Mouse (Mus musculus) forebrain, embryonic 11.5 days (tissue): ENCODE measurements at regions not wholly inside any gene's neighbourhood (a gene's known extent, or its start where the extent isn't known, plus 50 kb on each side); places are given as distances from the start of the nearest gene placed in this dataset.

Source experiments
- ATAC-seq: fragments of 200-750 bp; cut with Nextera tagmentation; replicated peaks from 2 replicates; pipeline ENCODE4 v1.8.0; 2017; ENCODE audit warnings: moderate TSS enrichment; ENCODE audit not compliant: low FRiP score
- DNase-seq: peaks from one replicate; pipeline ENCODE4 v3.0.0-alpha.2; 2017; ENCODE audit warnings: low spot score
- H3K27ac ChIP-seq: fragments of 300-500 bp; sonication (generic); 2 replicates; pipeline ENCODE4 v1.5.1; 2014; ENCODE audit warnings: low read depth, low read length
- H3K27me3 ChIP-seq: fragments of 300-500 bp; sonication (generic); 2 replicates; pipeline ENCODE4 v1.6.1; 2014; ENCODE audit warnings: mild to moderate bottlenecking, low read length, mixed read lengths; ENCODE audit not compliant: control insufficient read depth, insufficient read depth
- H3K36me3 ChIP-seq: fragments of 300-500 bp; sonication (generic); 2 replicates; pipeline ENCODE4 v1.6.1; 2014; ENCODE audit warnings: mild to moderate bottlenecking, low read length, moderate library complexity, mixed read lengths; ENCODE audit not compliant: control insufficient read depth, insufficient read depth
- H3K4me1 ChIP-seq: fragments of 300-500 bp; sonication (generic); replicated peaks from 2 replicates; pipeline ENCODE4 v1.6.1; 2014; ENCODE audit warnings: low read length, mixed read lengths; ENCODE audit not compliant: control insufficient read depth, insufficient read depth
- H3K4me2 ChIP-seq: fragments of 300-500 bp; sonication (generic); 2 replicates; pipeline ENCODE4 v1.6.1; 2014; ENCODE audit warnings: low read depth, mild to moderate bottlenecking, low read length, moderate library complexity, mixed read lengths; ENCODE audit not compliant: severe bottlenecking
- H3K4me3 ChIP-seq: fragments of 300-500 bp; sonication (generic); 2 replicates; pipeline ENCODE4 v1.5.1; 2014; ENCODE audit warnings: low read depth, low read length
- H3K9ac ChIP-seq: fragments of 300-500 bp; sonication (generic); 2 replicates; pipeline ENCODE4 v1.6.1; 2014; ENCODE audit warnings: low read length
- H3K9me3 ChIP-seq: fragments of 300-500 bp; sonication (generic); 2 replicates; pipeline ENCODE4 v1.6.1; 2016; ENCODE audit warnings: low read length, mixed read lengths; ENCODE audit not compliant: control insufficient read depth
- WGBS: fragments of 180-500 bp; shearing (Covaris S2); extraction: QIAGEN DNeasy Blood & Tissue Kit; methylation state at CpG from one replicate; pipeline ENCODE4 v1.1.7; 2014; 5-methylcytosine and 5-hydroxymethylcytosine counted together

GRCm38 (mm10) chr1:163563064-163563463 is 159.6 kb upstream of the Gorab start:
- ATAC-seq, result no peak
- WGBS, result 80% methylated on average over 2 of the region's 2 CpGs

DNA sequence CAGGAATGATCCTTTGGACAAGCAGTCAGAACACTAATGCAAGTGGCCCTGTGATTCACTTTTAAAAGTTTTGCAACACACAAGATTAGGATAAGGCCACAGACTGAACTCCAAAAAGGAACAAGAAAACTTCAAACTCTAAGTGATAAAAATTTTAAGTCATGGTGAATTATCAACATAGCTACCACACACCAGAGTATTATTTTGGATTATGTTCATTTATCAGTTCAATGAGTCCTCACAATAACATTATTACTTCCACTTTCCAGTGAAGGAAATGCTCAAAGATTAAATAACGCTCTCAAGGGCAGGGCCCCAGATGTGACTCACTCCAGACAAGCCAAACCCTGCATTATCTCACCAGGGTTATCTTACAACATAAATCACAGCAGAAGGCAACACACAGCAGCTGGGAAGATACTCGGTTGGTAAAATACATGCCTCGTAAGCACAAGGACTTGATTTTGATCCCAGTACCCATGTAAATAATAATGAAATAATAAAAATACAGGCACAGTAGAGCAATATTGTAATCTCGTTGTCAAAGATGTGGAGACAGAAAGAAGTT is 158.8 kb upstream of the Gorab start:
- 73% methylated on average over 4 of the region's 4 CpGs for WGBS
- Histone ChIP-seq H3K4me2 (no peak overlapping the region), H3K4me3 (no peak overlapping the region), H3K27me3 (no peaks in the 10 kb centered on the region), H3K9me3 (no peaks in the 10 kb centered on the region), H3K36me3 (no peaks in the 10 kb centered on the region), H3K27ac (no peak overlapping the region), H3K9ac (no peak overlapping the region), H3K4me1 (no peaks in the 10 kb centered on the region)
- DNase-seq (no peak), ATAC-seq (no peak)

More at GRCm38 (mm10) chr1:163563064-163563463, 159.6 kb upstream of the Gorab start:
- no peaks in the 10 kb centered on the region for H3K36me3 ChIP-seq
- no peaks in the 10 kb centered on the region for H3K27me3 ChIP-seq
- H3K4me2 ChIP-seq, result no peak overlapping the region
- H3K27ac ChIP-seq, result no peak overlapping the region
- no peak overlapping the region for H3K9ac ChIP-seq
- no peaks in the 10 kb centered on the region for H3K4me1 ChIP-seq
- H3K9me3 ChIP-seq, result no peaks in the 10 kb centered on the region
- H3K4me3 ChIP-seq, result no peak overlapping the region
- DNase-seq, result no peak

DNA sequence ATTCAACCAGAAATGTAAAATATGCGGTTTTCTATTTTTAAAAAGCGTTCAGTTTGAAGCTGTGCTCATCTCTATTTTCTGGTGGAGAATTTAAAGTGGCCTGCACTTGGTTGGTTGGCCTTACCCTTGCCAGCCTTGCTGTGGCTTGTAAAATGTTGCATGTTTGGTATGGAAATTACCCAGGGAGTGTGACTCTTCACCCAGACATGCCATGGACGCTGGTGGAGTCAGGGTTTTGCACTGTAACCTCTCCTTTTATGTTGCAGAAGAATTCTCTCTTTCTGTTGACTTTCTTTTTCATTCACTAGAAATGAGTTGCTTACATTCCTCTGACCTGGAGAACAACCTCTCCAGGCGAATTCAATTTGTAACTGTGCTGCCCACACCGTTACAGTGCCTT is 157.5 kb upstream of the Gorab start:
- Histone ChIP-seq H3K36me3 (no peaks in the 10 kb centered on the region), H3K4me3 (no peak overlapping the region), H3K9ac (no peak overlapping the region), H3K27ac (no peak overlapping the region), H3K27me3 (no peaks in the 10 kb centered on the region), H3K4me1 (no peaks in the 10 kb centered on the region), H3K4me2 (no peak overlapping the region), H3K9me3 (no peaks in the 10 kb centered on the region)
- DNase-seq, result no peak
- WGBS, result 70% methylated on average over 5 of the region's 5 CpGs
- no peak for ATAC-seq

DNA sequence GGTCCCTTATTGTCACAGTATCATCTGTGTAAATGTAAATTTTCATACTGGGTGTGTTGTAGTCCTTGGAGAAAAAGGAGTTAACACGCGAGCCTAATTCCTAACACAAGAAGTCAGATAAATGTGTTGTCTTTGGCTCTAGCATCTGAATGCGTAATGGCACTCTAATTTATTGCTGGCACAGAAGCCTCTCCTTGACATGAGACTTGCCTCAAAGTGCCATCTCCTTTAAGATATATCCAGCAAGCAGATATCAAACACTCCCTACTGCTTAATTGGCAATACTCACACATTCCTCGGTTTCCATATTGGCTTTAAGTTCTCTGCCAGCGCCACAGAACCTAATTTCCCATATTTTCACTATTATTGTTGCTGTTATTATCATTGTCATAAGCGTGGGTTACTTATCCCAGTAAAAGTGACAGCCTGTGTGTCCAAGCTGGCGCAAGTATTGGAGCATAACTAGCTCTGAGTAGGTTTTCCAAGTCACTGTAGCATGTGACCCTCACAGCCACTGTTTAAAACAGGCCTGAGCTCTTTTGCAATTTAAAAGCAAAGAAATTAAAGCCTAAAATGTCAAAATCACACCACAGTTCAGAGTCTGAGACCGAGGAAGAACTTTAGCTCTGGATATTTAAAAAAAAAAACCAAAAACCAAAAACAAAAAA is 156.9 kb upstream of the Gorab start:
- DNase-seq (no peak), ATAC-seq (no peak)
- Histone ChIP-seq H3K4me1 (no peaks in the 10 kb centered on the region), H3K27me3 (no peaks in the 10 kb centered on the region), H3K9me3 (no peaks in the 10 kb centered on the region), H3K4me2 (no peak overlapping the region), H3K9ac (no peak overlapping the region), H3K27ac (no peak overlapping the region), H3K4me3 (no peak overlapping the region), H3K36me3 (no peaks in the 10 kb centered on the region)
- 92% methylated on average over 8 of the region's 8 CpGs for WGBS

- Histone ChIP-seq H3K27me3 (no peaks in the 10 kb centered on the region), H3K9ac (no peak overlapping the region), H3K36me3 (no peaks in the 10 kb centered on the region), H3K4me3 (no peak overlapping the region), H3K9me3 (no peaks in the 10 kb centered on the region), H3K4me2 (no peak overlapping the region), H3K27ac (no peak overlapping the region), H3K4me1 (no peaks in the 10 kb centered on the region)
- WGBS, result 91% methylated on average over 7 of the region's 7 CpGs
- ATAC-seq (no peak), DNase-seq (no peak)
Measured at GRCm38 (mm10) chr1:163557875-163558274, 154.4 kb upstream of the Gorab start.

DNA sequence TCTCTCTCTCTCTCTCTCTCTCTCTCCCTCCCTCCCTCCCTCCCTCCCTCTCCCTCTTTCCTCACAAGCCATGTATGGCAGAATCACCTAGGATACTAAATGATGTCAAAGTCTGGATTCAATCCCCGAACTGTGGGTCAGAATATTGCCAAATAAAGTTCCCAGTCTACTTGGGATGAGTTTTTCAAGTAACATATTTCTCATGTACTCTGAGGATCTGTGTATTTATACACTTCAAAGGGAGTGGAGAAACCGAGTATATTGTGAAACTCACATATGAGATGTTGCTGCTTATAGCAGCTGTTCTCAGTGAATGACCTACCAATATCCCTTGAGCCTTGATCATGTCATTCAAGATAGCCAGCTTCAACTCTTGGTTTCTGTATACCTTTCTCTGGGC is 151.7 kb upstream of the Gorab start:
- H3K9ac ChIP-seq, result no peak overlapping the region
- H3K4me3 ChIP-seq, result no peak overlapping the region
- H3K4me2 ChIP-seq, result no peak overlapping the region
- DNase-seq, result no peak
- H3K27ac ChIP-seq, result no peak overlapping the region
- H3K36me3 ChIP-seq, result no peaks in the 10 kb centered on the region
- WGBS, result 91% methylated on average over 2 of the region's 2 CpGs
- H3K9me3 ChIP-seq, result no peaks in the 10 kb centered on the region
- no peak for ATAC-seq
- no peaks in the 10 kb centered on the region for H3K4me1 ChIP-seq
- H3K27me3 ChIP-seq, result no peaks in the 10 kb centered on the region

- Histone ChIP-seq H3K4me3 (no peak overlapping the region), H3K9me3 (no peaks in the 10 kb centered on the region), H3K4me1 (no peaks in the 10 kb centered on the region), H3K27me3 (no peaks in the 10 kb centered on the region), H3K4me2 (no peak overlapping the region), H3K36me3 (no peaks in the 10 kb centered on the region), H3K9ac (no peak overlapping the region), H3K27ac (no peak overlapping the region)
- 87% methylated on average over 8 of the region's 8 CpGs for WGBS
- no peak for DNase-seq
- no peak for ATAC-seq
Measured at GRCm38 (mm10) chr1:163538776-163539492, 135.5 kb upstream of the Gorab start.

DNA sequence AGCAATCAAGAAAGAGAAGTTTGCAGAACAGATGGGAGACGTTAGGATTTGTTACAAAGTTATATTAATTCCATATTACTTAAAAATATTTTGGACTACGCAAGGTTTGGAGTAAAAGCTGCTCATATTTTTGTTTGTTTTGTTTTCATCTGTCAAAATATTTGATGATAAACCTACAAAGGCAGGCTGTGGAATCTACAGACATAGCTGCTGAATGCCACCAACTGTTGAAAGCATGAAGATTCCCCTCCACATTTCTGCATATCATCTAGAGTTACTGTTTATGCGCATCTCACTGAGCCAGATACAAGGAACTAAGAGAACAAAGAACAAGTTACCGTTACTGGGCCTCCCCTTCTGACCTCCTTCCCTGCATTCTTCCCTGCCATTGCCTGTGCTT is 127.1 kb upstream of the Gorab start:
- Histone ChIP-seq H3K9me3 (no peaks in the 10 kb centered on the region), H3K9ac (no peak overlapping the region), H3K27me3 (no peaks in the 10 kb centered on the region), H3K36me3 (no peaks in the 10 kb centered on the region), H3K4me3 (no peak overlapping the region), H3K4me2 (no peak overlapping the region), H3K27ac (no peak overlapping the region), H3K4me1 (no peaks in the 10 kb centered on the region)
- no peak for ATAC-seq
- WGBS, result 89% methylated on average over 4 of the region's 4 CpGs
- no peak for DNase-seq

- 88% methylated on average over 5 of the region's 5 CpGs for WGBS
Measured at GRCm38 (mm10) chr1:163517966-163518365, 114.5 kb upstream of the Gorab start.

More at GRCm38 (mm10) chr1:163517966-163518365, 114.5 kb upstream of the Gorab start:
- no peak overlapping the region for H3K9ac ChIP-seq
- no peaks in the 10 kb centered on the region for H3K27me3 ChIP-seq
- H3K27ac ChIP-seq, result no peak overlapping the region
- H3K36me3 ChIP-seq, result no peaks in the 10 kb centered on the region
- DNase-seq, result no peak
- no peak overlapping the region for H3K4me3 ChIP-seq
- H3K4me1 ChIP-seq, result no peaks in the 10 kb centered on the region
- no peak overlapping the region for H3K4me2 ChIP-seq
- no peak for ATAC-seq
- H3K9me3 ChIP-seq, result no peaks in the 10 kb centered on the region
